Mouse (Mus musculus) macrophage (primary cell): Measurements from ENCODE around the gene Cntn4. TPM values are rescaled to one million over a fixed set of nuclear protein-coding genes. Genes with fewer than 3 reads are reported as not detected.
A peak's percentile ranks its signal among the peaks of the same experiment; 100 is the strongest.

Experiments
- H3K27ac ChIP-seq: fragments of 350-480 bp; formaldehyde crosslinking; 2 replicates; pipeline ENCODE4 v1.9.0; 2021
- H3K36me3 ChIP-seq: fragments of 350-480 bp; formaldehyde crosslinking; 2 replicates; pipeline ENCODE4 v1.9.0; 2021; ENCODE audit errors: inconsistent target
- H3K4me3 ChIP-seq: fragments of 350-480 bp; formaldehyde crosslinking; 2 replicates; pipeline ENCODE4 v1.9.0; 2021; ENCODE audit errors: inconsistent target
- H3K79me2 ChIP-seq: fragments of 350-480 bp; formaldehyde crosslinking; 2 replicates; pipeline ENCODE4 v1.9.0; 2021; ENCODE audit errors: inconsistent target
- WGBS: methylation state at CpG from one replicate; pipeline ENCODE4 v1.1.7; 2026; ENCODE audit warnings: inconsistent platforms; ENCODE audit not compliant: missing documents; 5-methylcytosine and 5-hydroxymethylcytosine counted together
- polyA plus RNA-seq: library from polyadenylated mRNA; stranded (reverse); fragments of 250-400 nt; gene quantifications from 3 replicates; pipeline ENCODE4 v1.2.4, GENCODE M21; 2018; ENCODE audit warnings: inconsistent platforms

Cntn4 gene
- polyA plus RNA-seq, 1 experiment from 2014 or later = not detected

GRCm38 (mm10) chr6:106426615-106427014 is 749.2 kb downstream of the Cntn4 start:
- H3K36me3 ChIP-seq = no peaks in the 10 kb centered on the region
- no peak overlapping the region for H3K4me3 ChIP-seq
- no peak overlapping the region for H3K27ac ChIP-seq
- H3K79me2 ChIP-seq = no peaks in the 10 kb centered on the region
- 83% methylated on average over 3 of the region's 3 CpGs for WGBS

GRCm38 (mm10) chr6:106431466-106431865 is 754.0 kb downstream of the Cntn4 start:
- H3K79me2 ChIP-seq = no peaks in the 10 kb centered on the region
- WGBS = 92% methylated on average over 3 of the region's 3 CpGs
- no peak overlapping the region for H3K4me3 ChIP-seq
- no peak overlapping the region for H3K27ac ChIP-seq
- no peaks in the 10 kb centered on the region for H3K36me3 ChIP-seq

- peak overlapping the region; percentile 71 for H3K27ac ChIP-seq
- no peaks in the 10 kb centered on the region for H3K79me2 ChIP-seq
- WGBS = 0% methylated on average over 1 of the region's 1 CpGs
- H3K4me3 ChIP-seq = no peak overlapping the region
- no peaks in the 10 kb centered on the region for H3K36me3 ChIP-seq
Measured at GRCm38 (mm10) chr6:106440786-106441185, 763.3 kb downstream of the Cntn4 start.

GRCm38 (mm10) chr6:106441246-106441645 is 763.8 kb downstream of the Cntn4 start:
- peak overlapping the region; percentile 71 for H3K27ac ChIP-seq
- H3K4me3 ChIP-seq = no peak overlapping the region
- no peaks in the 10 kb centered on the region for H3K36me3 ChIP-seq
- no peaks in the 10 kb centered on the region for H3K79me2 ChIP-seq
- WGBS = 56% methylated on average over 3 of the region's 3 CpGs

GRCm38 (mm10) chr6:106454131-106454838 is 776.8 kb downstream of the Cntn4 start:
- Histone ChIP-seq H3K4me3 (no peak overlapping the region), H3K36me3 (no peaks in the 10 kb centered on the region), H3K27ac (no peak overlapping the region), H3K79me2 (no peaks in the 10 kb centered on the region)
- WGBS = 84% methylated on average over 3 of the region's 3 CpGs

- 89% methylated on average over 3 of the region's 3 CpGs for WGBS
- no peak overlapping the region for H3K4me3 ChIP-seq
- no peaks in the 10 kb centered on the region for H3K79me2 ChIP-seq
- no peaks in the 10 kb centered on the region for H3K36me3 ChIP-seq
- no peak overlapping the region for H3K27ac ChIP-seq
Measured at GRCm38 (mm10) chr6:106455616-106456015, 778.2 kb downstream of the Cntn4 start.

- 86% methylated on average over 6 of the region's 6 CpGs for WGBS
- Histone ChIP-seq H3K4me3 (no peak overlapping the region), H3K79me2 (no peaks in the 10 kb centered on the region)
Measured at GRCm38 (mm10) chr6:106458166-106458565, 780.7 kb downstream of the Cntn4 start.

GRCm38 (mm10) chr6:106462403-106462802 is 784.9 kb downstream of the Cntn4 start:
- Histone ChIP-seq H3K79me2 (no peaks in the 10 kb centered on the region), H3K4me3 (no peak overlapping the region), H3K27ac (no peak overlapping the region), H3K36me3 (no peaks in the 10 kb centered on the region)
- WGBS = 84% methylated on average over 6 of the region's 6 CpGs

More at GRCm38 (mm10) chr6:106458166-106458565, 780.7 kb downstream of the Cntn4 start:
- H3K27ac ChIP-seq = no peak overlapping the region
- no peaks in the 10 kb centered on the region for H3K36me3 ChIP-seq

- H3K4me3 ChIP-seq = no peak overlapping the region
- H3K79me2 ChIP-seq = no peaks in the 10 kb centered on the region
- 89% methylated on average over 2 of the region's 2 CpGs for WGBS
- no peak overlapping the region for H3K27ac ChIP-seq
- H3K36me3 ChIP-seq = no peaks in the 10 kb centered on the region
Measured at GRCm38 (mm10) chr6:106463857-106464256, 786.4 kb downstream of the Cntn4 start.

- Histone ChIP-seq H3K4me3 (no peak overlapping the region), H3K27ac (no peak overlapping the region), H3K79me2 (no peaks in the 10 kb centered on the region), H3K36me3 (no peaks in the 10 kb centered on the region)
- WGBS = 39% methylated on average over 2 of the region's 2 CpGs
Measured at GRCm38 (mm10) chr6:106465766-106466165, 788.3 kb downstream of the Cntn4 start.

GRCm38 (mm10) chr6:106466267-106467029 is 789.0 kb downstream of the Cntn4 start:
- Histone ChIP-seq H3K79me2 (no peaks in the 10 kb centered on the region), H3K4me3 (no peak overlapping the region), H3K27ac (no peak overlapping the region), H3K36me3 (no peaks in the 10 kb centered on the region)
- WGBS = 74% methylated on average over 5 of the region's 5 CpGs

GRCm38 (mm10) chr6:106471840-106472608 is 794.6 kb downstream of the Cntn4 start:
- WGBS = 85% methylated on average over 2 of the region's 2 CpGs
- H3K4me3 ChIP-seq = no peak overlapping the region
- H3K79me2 ChIP-seq = no peaks in the 10 kb centered on the region
- no peaks in the 10 kb centered on the region for H3K36me3 ChIP-seq
- no peak overlapping the region for H3K27ac ChIP-seq

GRCm38 (mm10) chr6:106473871-106474270 is 796.4 kb downstream of the Cntn4 start:
- Histone ChIP-seq H3K4me3 (no peak overlapping the region), H3K79me2 (no peaks in the 10 kb centered on the region), H3K36me3 (no peaks in the 10 kb centered on the region), H3K27ac (no peak overlapping the region)
- 74% methylated on average over 2 of the region's 2 CpGs for WGBS

GRCm38 (mm10) chr6:106481533-106481932 is 804.1 kb downstream of the Cntn4 start:
- 77% methylated on average over 1 of the region's 1 CpGs for WGBS
- Histone ChIP-seq H3K4me3 (no peak overlapping the region), H3K36me3 (no peaks in the 10 kb centered on the region), H3K27ac (no peak overlapping the region), H3K79me2 (no peaks in the 10 kb centered on the region)

- no peaks in the 10 kb centered on the region for H3K79me2 ChIP-seq
- H3K36me3 ChIP-seq = no peaks in the 10 kb centered on the region
- H3K4me3 ChIP-seq = no peak overlapping the region
- H3K27ac ChIP-seq = no peak overlapping the region
- WGBS = 83% methylated on average over 3 of the region's 3 CpGs
Measured at GRCm38 (mm10) chr6:106496303-106496702, 818.8 kb downstream of the Cntn4 start.
